Mouse (Mus musculus) intestine, embryonic 16.5 days (tissue): ENCODE data around the gene Elovl5. TPM values are rescaled to one million over a fixed set of nuclear protein-coding genes. Genes with fewer than 3 reads are reported as not detected.
A peak's percentile ranks its signal among the peaks of the same experiment; 100 is the strongest.

Experiments used
- ATAC-seq: fragments of 200-750 bp; cut with Nextera tagmentation; 2 replicates; pipeline ENCODE4 v1.8.0; 2017; ENCODE audit warnings: moderate TSS enrichment, moderate library complexity
- H3K27ac ChIP-seq: fragments of 300-500 bp; sonication (generic); 2 replicates; pipeline ENCODE4 v1.5.1; 2014; ENCODE audit warnings: mild to moderate bottlenecking, low read length
- H3K27me3 ChIP-seq: fragments of 300-500 bp; sonication (generic); replicated peaks from 2 replicates; pipeline ENCODE4 v1.6.1; 2014; ENCODE audit warnings: low read length, control low read depth, mixed read lengths; ENCODE audit not compliant: control insufficient read depth, insufficient read depth
- H3K36me3 ChIP-seq: fragments of 300-500 bp; sonication (generic); 2 replicates; pipeline ENCODE4 v1.6.1; 2014; ENCODE audit warnings: low read length, control low read depth; ENCODE audit not compliant: control insufficient read depth, insufficient read depth
- H3K4me1 ChIP-seq: fragments of 300-500 bp; sonication (generic); 2 replicates; pipeline ENCODE4 v1.6.1; 2014; ENCODE audit warnings: low read length, control low read depth, mixed read lengths; ENCODE audit not compliant: control insufficient read depth, insufficient read depth
- H3K4me2 ChIP-seq: fragments of 300-500 bp; sonication (generic); 2 replicates; pipeline ENCODE4 v1.6.1; 2014; ENCODE audit warnings: low read depth, low read length, control low read depth
- H3K4me3 ChIP-seq: fragments of 300-500 bp; sonication (generic); 2 replicates; pipeline ENCODE4 v1.5.1; 2014; ENCODE audit warnings: mild to moderate bottlenecking, low read length
- H3K9ac ChIP-seq: fragments of 300-500 bp; sonication (generic); 2 replicates; pipeline ENCODE4 v1.6.1; 2014; ENCODE audit warnings: low read depth, low read length
- H3K9me3 ChIP-seq: fragments of 300-500 bp; sonication (generic); 2 replicates; pipeline ENCODE4 v1.6.1; 2016; ENCODE audit warnings: low read length, control low read depth; ENCODE audit not compliant: control insufficient read depth
- WGBS: fragments of 180-500 bp; shearing (Covaris S2); extraction: QIAGEN DNeasy Blood & Tissue Kit; methylation state at CpG from one replicate; pipeline ENCODE4 v1.1.7; 2014; 5-methylcytosine and 5-hydroxymethylcytosine counted together
- polyA plus RNA-seq: library from polyadenylated mRNA; unstranded; fragments of >200 nt; fragmentation: Nextera tagmentation; extraction: Ambion mirVana; gene quantifications from 2 replicates; pipeline ENCODE4 v1.2.1, GENCODE M21; 2015

Elovl5 gene
- polyA plus RNA-seq, 1 experiment from 2014 or later: 70.9 TPM

DNA sequence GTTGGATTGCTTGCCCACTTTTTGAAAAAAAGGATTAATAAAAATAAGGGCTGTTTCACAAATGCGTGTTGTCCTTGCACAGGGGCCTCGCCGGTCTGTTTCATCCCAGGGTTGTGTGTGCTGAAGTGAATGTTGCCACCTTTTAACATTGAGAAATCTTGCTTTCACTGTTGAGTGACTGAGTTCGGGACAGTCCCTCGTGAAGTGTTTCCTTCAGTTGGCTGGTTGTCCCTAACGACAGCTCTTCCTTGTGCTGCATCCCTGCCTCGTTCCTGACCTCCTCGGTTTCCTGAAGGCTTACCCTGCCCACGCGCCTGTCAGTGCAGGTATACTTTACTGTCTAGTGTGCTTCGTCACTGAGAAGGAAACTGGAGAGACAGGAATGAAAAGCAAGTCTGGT lies 20.7 kb downstream of the Elovl5 start:
- Histone ChIP-seq H3K4me1 (peaks cover 38% of the 10 kb centered on the region), H3K4me2 (no peak overlapping the region), H3K9ac (no peak overlapping the region), H3K4me3 (no peak overlapping the region), H3K27me3 (no peaks in the 10 kb centered on the region), H3K36me3 (no peaks in the 10 kb centered on the region), H3K9me3 (no peaks in the 10 kb centered on the region), H3K27ac (no peak overlapping the region)
- 69% methylated on average over 11 of the region's 11 CpGs for WGBS
- ATAC-seq: no peak

DNA sequence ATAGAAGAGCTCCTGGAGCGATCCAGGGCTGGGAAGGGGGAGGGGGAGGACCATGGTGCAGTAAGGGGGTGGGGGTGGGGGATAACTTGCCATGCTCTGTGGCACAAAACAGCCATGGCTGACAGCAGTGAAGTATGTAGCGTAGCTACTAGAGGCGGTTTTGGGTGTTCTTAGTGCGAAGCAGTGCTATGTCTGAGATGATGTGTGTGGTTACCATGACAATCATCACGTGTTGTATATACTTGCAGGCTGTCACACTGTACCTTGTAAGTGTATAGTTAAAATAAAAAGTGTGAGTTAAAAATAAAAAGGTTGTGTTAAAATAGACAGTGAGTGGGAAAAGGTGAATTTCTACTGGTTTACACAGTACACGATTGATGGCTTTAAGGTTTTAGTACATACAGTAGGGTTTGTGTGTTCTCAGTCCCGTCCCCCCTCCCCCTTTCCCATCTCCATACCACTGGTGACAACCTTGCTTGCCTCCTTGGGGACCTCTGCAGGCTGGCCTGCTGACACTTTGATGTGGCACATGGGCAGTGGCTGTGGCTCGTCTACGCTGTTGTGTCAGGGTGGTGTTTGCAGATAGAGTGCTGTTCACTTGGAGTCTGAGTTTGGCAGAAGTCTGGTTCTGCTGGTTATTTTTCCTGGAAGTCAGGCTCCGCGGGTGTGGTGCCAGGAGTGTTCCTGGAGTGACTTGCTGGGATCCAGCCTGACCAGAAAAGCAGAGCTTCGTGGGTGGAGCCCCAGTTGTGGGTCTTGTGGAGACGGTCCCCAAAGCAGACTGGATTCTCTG lies 21.8 kb downstream of the Elovl5 start:
- Histone ChIP-seq H3K27ac (no peak overlapping the region), H3K9me3 (no peaks in the 10 kb centered on the region), H3K9ac (no peak overlapping the region), H3K27me3 (no peaks in the 10 kb centered on the region), H3K4me1 (peaks cover 38% of the 10 kb centered on the region), H3K4me2 (no peak overlapping the region), H3K36me3 (no peaks in the 10 kb centered on the region), H3K4me3 (no peak overlapping the region)
- ATAC-seq: peak; percentile 55
- 43% methylated on average over 13 of the region's 13 CpGs for WGBS

DNA sequence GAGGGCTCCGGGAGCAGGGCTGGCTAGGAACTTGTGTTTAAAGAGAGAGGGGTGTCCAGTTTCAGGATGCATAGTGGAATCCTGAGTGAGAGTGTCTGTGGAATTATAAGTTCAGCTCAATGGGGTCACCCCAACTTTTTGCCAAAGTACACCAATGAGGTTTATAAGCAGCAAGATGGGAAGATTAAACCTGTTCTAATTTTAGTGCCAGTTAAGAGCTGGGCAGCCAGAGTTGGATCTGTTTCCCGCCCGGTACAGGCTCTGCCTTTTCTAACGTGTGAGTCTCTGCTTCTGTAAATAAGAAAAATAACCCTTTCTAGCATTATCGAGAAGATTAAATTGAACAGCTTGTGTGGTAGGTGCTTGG lies 22.4 kb downstream of the Elovl5 start:
- Histone ChIP-seq H3K4me3 (no peak overlapping the region), H3K4me1 (peaks cover 38% of the 10 kb centered on the region), H3K9ac (no peak overlapping the region), H3K36me3 (no peaks in the 10 kb centered on the region), H3K27me3 (no peaks in the 10 kb centered on the region), H3K9me3 (no peaks in the 10 kb centered on the region), H3K4me2 (no peak overlapping the region), H3K27ac (no peak overlapping the region)
- ATAC-seq: no peak
- 56% methylated on average over 5 of the region's 5 CpGs for WGBS

DNA sequence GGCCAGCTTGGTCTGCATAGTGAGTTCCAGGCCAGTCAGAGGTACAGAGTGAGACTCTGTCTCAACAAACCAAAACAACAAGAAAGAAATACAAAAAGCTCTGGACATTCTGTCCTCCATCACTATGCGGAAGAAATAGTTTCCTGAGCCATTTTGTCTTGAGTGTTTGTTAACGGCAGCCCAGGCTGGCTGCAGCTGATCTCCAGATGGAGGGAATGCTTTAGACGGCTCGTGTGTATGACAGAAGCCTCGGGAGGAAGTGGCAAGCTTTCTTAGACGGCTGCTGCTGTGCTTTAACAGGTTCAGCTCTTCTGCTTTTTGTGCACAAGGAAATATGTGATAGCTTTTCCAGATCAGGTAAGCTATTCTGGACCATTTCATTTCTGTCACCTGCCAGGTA lies 23.9 kb downstream of the Elovl5 start:
- Histone ChIP-seq H3K36me3 (no peaks in the 10 kb centered on the region), H3K4me3 (no peak overlapping the region), H3K9ac (no peak overlapping the region), H3K9me3 (no peaks in the 10 kb centered on the region), H3K27ac (no peak overlapping the region), H3K4me2 (no peak overlapping the region), H3K27me3 (no peaks in the 10 kb centered on the region), H3K4me1 (peaks cover 38% of the 10 kb centered on the region)
- 41% methylated on average over 6 of the region's 6 CpGs for WGBS
- no peak for ATAC-seq

GRCm38 (mm10) chr9:77941836-77942235 lies 24.7 kb downstream of the Elovl5 start:
- Histone ChIP-seq H3K4me2 (no peak overlapping the region), H3K4me1 (peaks cover 38% of the 10 kb centered on the region), H3K9ac (no peak overlapping the region), H3K36me3 (no peaks in the 10 kb centered on the region), H3K9me3 (no peaks in the 10 kb centered on the region), H3K27ac (no peak overlapping the region), H3K4me3 (no peak overlapping the region), H3K27me3 (no peaks in the 10 kb centered on the region)
- 61% methylated on average over 9 of the region's 9 CpGs for WGBS
- ATAC-seq: peak; percentile 21; the same call in 1 of the 2 replicates

GRCm38 (mm10) chr9:77942411-77942810 lies 25.2 kb downstream of the Elovl5 start:
- H3K4me1 ChIP-seq: peaks cover 36% of the 10 kb centered on the region
- no peak overlapping the region for H3K9ac ChIP-seq
- ATAC-seq: no peak
- no peaks in the 10 kb centered on the region for H3K27me3 ChIP-seq
- no peak overlapping the region for H3K4me3 ChIP-seq
- no peak overlapping the region for H3K27ac ChIP-seq
- H3K36me3 ChIP-seq: no peaks in the 10 kb centered on the region
- no peak overlapping the region for H3K4me2 ChIP-seq
- WGBS: 85% methylated on average over 10 of the region's 10 CpGs
- H3K9me3 ChIP-seq: no peaks in the 10 kb centered on the region

GRCm38 (mm10) chr9:77943316-77943715 lies 26.2 kb downstream of the Elovl5 start:
- Histone ChIP-seq H3K9me3 (no peaks in the 10 kb centered on the region), H3K4me2 (no peak overlapping the region), H3K4me1 (peaks cover 31% of the 10 kb centered on the region), H3K27ac (no peak overlapping the region), H3K27me3 (no peaks in the 10 kb centered on the region), H3K4me3 (no peak overlapping the region), H3K9ac (no peak overlapping the region), H3K36me3 (no peaks in the 10 kb centered on the region)
- ATAC-seq: no peak
- 87% methylated on average over 2 of the region's 2 CpGs for WGBS

GRCm38 (mm10) chr9:77944195-77944594 lies 27.0 kb downstream of the Elovl5 start:
- H3K4me3 ChIP-seq: no peak overlapping the region
- no peaks in the 10 kb centered on the region for H3K36me3 ChIP-seq
- no peak overlapping the region for H3K9ac ChIP-seq
- no peak for ATAC-seq
- WGBS: 87% methylated on average over 3 of the region's 3 CpGs
- peaks cover 29% of the 10 kb centered on the region for H3K4me1 ChIP-seq
- H3K27ac ChIP-seq: no peak overlapping the region
- H3K9me3 ChIP-seq: no peaks in the 10 kb centered on the region
- no peak overlapping the region for H3K4me2 ChIP-seq
- no peaks in the 10 kb centered on the region for H3K27me3 ChIP-seq

- H3K9me3 ChIP-seq: no peaks in the 10 kb centered on the region
- no peak overlapping the region for H3K4me2 ChIP-seq
- no peak overlapping the region for H3K27ac ChIP-seq
- H3K9ac ChIP-seq: no peak overlapping the region
- H3K36me3 ChIP-seq: no peaks in the 10 kb centered on the region
- H3K4me3 ChIP-seq: no peak overlapping the region
- 0 out of 2 replicates have a peak, but pooled peaks have one; percentile 22 for ATAC-seq
- peaks cover 26% of the 10 kb centered on the region for H3K4me1 ChIP-seq
- no peaks in the 10 kb centered on the region for H3K27me3 ChIP-seq
- WGBS: 64% methylated on average over 6 of the region's 6 CpGs
These were observed 28.9 kb downstream of the Elovl5 start for GRCm38 (mm10) chr9:77945792-77946666.
